Mouse (Mus musculus) forebrain, embryonic 11.5 days (tissue): Measurements from ENCODE around the gene Ereg. TPM values are rescaled to one million over a fixed set of nuclear protein-coding genes. Genes with fewer than 3 reads are reported as not detected.

Source experiments
- ATAC-seq: fragments of 200-750 bp; cut with Nextera tagmentation; replicated peaks from 2 replicates; pipeline ENCODE4 v1.8.0; 2017; ENCODE audit warnings: moderate TSS enrichment; ENCODE audit not compliant: low FRiP score
- DNase-seq: peaks from one replicate; pipeline ENCODE4 v3.0.0-alpha.2; 2017; ENCODE audit warnings: low spot score
- H3K27ac ChIP-seq: fragments of 300-500 bp; sonication (generic); 2 replicates; pipeline ENCODE4 v1.5.1; 2014; ENCODE audit warnings: low read depth, low read length
- H3K27me3 ChIP-seq: fragments of 300-500 bp; sonication (generic); 2 replicates; pipeline ENCODE4 v1.6.1; 2014; ENCODE audit warnings: mild to moderate bottlenecking, low read length, mixed read lengths; ENCODE audit not compliant: control insufficient read depth, insufficient read depth
- H3K36me3 ChIP-seq: fragments of 300-500 bp; sonication (generic); 2 replicates; pipeline ENCODE4 v1.6.1; 2014; ENCODE audit warnings: mild to moderate bottlenecking, low read length, moderate library complexity, mixed read lengths; ENCODE audit not compliant: control insufficient read depth, insufficient read depth
- H3K4me1 ChIP-seq: fragments of 300-500 bp; sonication (generic); replicated peaks from 2 replicates; pipeline ENCODE4 v1.6.1; 2014; ENCODE audit warnings: low read length, mixed read lengths; ENCODE audit not compliant: control insufficient read depth, insufficient read depth
- H3K4me2 ChIP-seq: fragments of 300-500 bp; sonication (generic); 2 replicates; pipeline ENCODE4 v1.6.1; 2014; ENCODE audit warnings: low read depth, mild to moderate bottlenecking, low read length, moderate library complexity, mixed read lengths; ENCODE audit not compliant: severe bottlenecking
- H3K4me3 ChIP-seq: fragments of 300-500 bp; sonication (generic); 2 replicates; pipeline ENCODE4 v1.5.1; 2014; ENCODE audit warnings: low read depth, low read length
- H3K9ac ChIP-seq: fragments of 300-500 bp; sonication (generic); 2 replicates; pipeline ENCODE4 v1.6.1; 2014; ENCODE audit warnings: low read length
- H3K9me3 ChIP-seq: fragments of 300-500 bp; sonication (generic); 2 replicates; pipeline ENCODE4 v1.6.1; 2016; ENCODE audit warnings: low read length, mixed read lengths; ENCODE audit not compliant: control insufficient read depth
- WGBS: fragments of 180-500 bp; shearing (Covaris S2); extraction: QIAGEN DNeasy Blood & Tissue Kit; methylation state at CpG from one replicate; pipeline ENCODE4 v1.1.7; 2014; 5-methylcytosine and 5-hydroxymethylcytosine counted together
- polyA plus RNA-seq: library from polyadenylated mRNA; unstranded; fragments of >200 nt; fragmentation: Nextera tagmentation; extraction: Ambion mirVana; gene quantifications from 2 replicates; pipeline ENCODE4 v1.2.1, GENCODE M21; 2014

Ereg gene
- polyA plus RNA-seq, 1 experiment from 2014 or later, result not detected

DNA sequence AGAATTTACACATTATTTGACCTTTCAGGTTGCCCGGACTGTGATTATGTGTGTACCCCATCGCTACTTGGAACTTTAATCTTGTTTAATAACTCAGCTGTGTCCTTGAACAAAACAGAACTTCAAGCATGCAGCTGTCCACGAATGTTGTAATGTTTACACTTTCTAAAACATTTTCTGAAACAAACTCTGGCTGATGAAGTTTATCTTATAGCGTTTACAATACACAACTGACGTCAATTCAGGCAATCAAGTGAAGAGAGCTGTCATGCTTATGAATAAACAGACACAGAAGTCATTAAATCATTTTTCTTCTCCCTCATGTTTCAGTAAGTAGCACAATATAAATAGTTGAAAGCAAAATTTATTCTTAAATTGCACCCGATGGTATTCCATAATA, 26.4 kb upstream of the Ereg start:
- H3K9ac ChIP-seq, result no peak overlapping the region
- H3K27me3 ChIP-seq, result no peaks in the 10 kb centered on the region
- H3K36me3 ChIP-seq, result no peaks in the 10 kb centered on the region
- 85% methylated on average over 6 of the region's 6 CpGs for WGBS
- no peak for DNase-seq
- no peaks in the 10 kb centered on the region for H3K4me1 ChIP-seq
- no peaks in the 10 kb centered on the region for H3K9me3 ChIP-seq
- ATAC-seq, result no peak
- no peak overlapping the region for H3K4me2 ChIP-seq
- H3K4me3 ChIP-seq, result no peak overlapping the region
- H3K27ac ChIP-seq, result no peak overlapping the region

DNA sequence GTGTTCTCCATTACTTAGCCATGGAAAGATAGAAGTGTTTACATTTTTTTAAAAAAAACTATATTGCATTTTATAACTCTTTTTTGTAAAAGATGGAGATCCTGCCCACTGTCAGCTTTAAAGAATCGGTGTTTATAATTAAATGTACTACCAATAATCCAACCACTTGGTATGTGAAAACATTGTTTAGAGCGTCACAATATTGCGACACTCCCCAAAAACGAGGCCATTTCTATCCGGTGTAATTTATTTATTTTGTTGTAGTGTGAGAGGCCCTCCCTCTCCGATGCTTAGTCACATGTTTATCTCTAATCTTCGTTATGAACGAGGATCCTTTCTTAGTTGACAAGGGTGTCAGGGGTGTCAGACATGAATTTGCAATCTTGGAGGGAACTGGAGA, 26.0 kb upstream of the Ereg start:
- DNase-seq, result no peak
- Histone ChIP-seq H3K27me3 (no peaks in the 10 kb centered on the region), H3K27ac (no peak overlapping the region), H3K36me3 (no peaks in the 10 kb centered on the region), H3K9me3 (no peaks in the 10 kb centered on the region), H3K4me3 (no peak overlapping the region), H3K4me2 (no peak overlapping the region), H3K4me1 (no peaks in the 10 kb centered on the region), H3K9ac (no peak overlapping the region)
- ATAC-seq, result no peak
- 88% methylated on average over 8 of the region's 8 CpGs for WGBS

DNA sequence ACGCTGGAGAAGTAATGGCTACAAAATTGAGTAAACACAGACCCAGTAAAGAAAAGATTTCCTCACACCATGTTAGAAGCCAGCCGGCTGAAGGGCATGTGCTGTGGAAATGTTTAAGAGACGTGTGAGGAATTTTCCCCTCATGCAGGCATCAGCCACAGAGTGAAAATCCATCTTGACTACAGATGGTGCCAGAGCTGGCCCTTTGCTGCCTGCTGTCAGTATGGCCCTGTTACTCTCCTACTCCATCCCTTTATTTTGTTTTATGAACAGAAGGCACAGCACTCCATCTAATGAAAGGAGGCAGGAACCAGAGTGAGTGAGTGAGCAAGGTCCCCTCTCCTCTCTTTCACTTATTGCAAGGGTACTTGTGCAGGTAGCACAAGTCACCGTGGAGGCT, 2.1 kb upstream of the Ereg start:
- DNase-seq, result no peak
- Histone ChIP-seq H3K4me3 (no peak overlapping the region), H3K36me3 (no peaks in the 10 kb centered on the region), H3K27me3 (peaks cover 8% of the 10 kb centered on the region), H3K9me3 (no peaks in the 10 kb centered on the region), H3K4me1 (no peaks in the 10 kb centered on the region), H3K27ac (no peak overlapping the region), H3K4me2 (no peak overlapping the region), H3K9ac (no peak overlapping the region)
- ATAC-seq, result no peak
- WGBS, result 89% methylated on average over 4 of the region's 4 CpGs

DNA sequence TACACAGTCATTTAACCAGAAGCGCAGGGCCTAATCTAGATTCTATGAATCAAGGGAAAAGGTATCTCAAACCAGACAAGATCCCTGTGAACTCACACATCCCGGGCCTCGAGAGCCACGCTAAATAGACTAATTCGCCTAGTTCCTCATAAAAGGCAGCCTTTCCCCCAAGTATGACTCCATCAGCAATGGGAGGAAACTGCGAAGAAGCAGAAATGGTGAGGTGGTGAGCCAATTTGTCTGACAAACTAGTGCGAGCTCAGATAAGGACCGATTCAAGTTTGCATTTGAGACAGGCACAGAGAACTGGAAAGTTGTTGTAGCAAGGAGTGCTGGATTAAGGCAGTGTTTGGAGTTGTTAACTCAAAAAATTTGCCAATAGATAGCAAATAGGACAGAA, 796 bp upstream of the Ereg start:
- no peaks in the 10 kb centered on the region for H3K36me3 ChIP-seq
- DNase-seq, result no peak
- 84% methylated on average over 8 of the region's 8 CpGs for WGBS

DNA sequence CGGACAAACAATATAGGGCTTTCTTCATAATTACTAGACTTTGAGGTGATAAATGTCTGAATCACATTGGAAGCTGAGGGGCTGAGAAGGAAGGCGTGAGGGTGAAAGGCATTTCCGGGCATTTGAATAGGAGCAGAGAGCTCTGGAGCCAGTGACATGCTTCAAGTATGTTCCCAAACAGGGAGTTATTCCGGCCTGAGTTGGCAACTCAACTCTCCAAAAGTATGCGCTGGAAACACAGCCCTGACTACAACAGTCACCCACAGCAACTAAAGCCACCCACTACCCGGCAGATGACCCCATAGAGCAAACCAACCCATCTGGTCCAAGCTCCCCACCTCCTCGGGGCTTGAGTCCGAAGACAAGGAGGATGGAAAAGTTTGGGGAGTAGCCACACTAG, 396 bp upstream of the Ereg start:
- no peaks in the 10 kb centered on the region for H3K36me3 ChIP-seq
- peak overlapping the region; percentile 29; the same call in 1 of the 2 replicates for H3K4me3 ChIP-seq
- no peak overlapping the region for H3K27ac ChIP-seq
- H3K4me1 ChIP-seq, result no peaks in the 10 kb centered on the region
- ATAC-seq (no peak), DNase-seq (peak; percentile 50)
- H3K9ac ChIP-seq, result peak overlapping the region; percentile 43; the same call in 1 of the 2 replicates
- peaks cover 8% of the 10 kb centered on the region for H3K27me3 ChIP-seq
- WGBS, result 42% methylated on average over 8 of the region's 8 CpGs
- H3K4me2 ChIP-seq, result peak overlapping the region; percentile 68
- no peaks in the 10 kb centered on the region for H3K9me3 ChIP-seq

More for the DNA sequence above, 796 bp upstream of the Ereg start:
- H3K4me3 ChIP-seq, result no peak overlapping the region
- H3K9ac ChIP-seq, result no peak overlapping the region
- no peaks in the 10 kb centered on the region for H3K4me1 ChIP-seq
- no peak overlapping the region for H3K4me2 ChIP-seq
- H3K27me3 ChIP-seq, result peaks cover 8% of the 10 kb centered on the region
- no peak for ATAC-seq
- no peak overlapping the region for H3K27ac ChIP-seq
- H3K9me3 ChIP-seq, result no peaks in the 10 kb centered on the region

DNA sequence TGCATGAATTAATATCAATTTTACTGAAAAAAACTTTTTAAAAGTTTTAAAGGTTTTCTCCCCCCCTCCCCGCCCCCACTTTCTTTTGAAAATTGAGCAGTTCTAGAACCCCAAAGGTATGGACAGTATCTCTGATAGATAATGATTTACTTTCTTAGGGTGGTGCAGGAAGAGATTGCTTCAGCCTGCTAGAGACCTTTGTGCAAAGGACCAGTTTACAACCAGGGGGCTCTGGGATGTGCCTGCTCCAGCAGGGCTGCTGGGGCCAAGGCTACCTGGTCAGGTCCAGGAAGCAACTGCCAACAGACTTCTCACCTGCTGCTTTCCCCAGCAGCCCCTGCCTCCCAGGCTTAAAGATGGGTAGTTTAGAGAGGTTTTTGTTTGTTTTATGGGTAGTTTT, 599 bp downstream of the Ereg start:
- H3K9ac ChIP-seq, result no peak overlapping the region
- WGBS, result 47% methylated on average over 1 of the region's 1 CpGs
- peak; percentile 53; the same call in 1 of the 2 replicates for ATAC-seq
- H3K4me3 ChIP-seq, result no peak overlapping the region
- H3K36me3 ChIP-seq, result no peaks in the 10 kb centered on the region
- no peak for DNase-seq
- H3K27me3 ChIP-seq, result peaks cover 8% of the 10 kb centered on the region
- no peak overlapping the region for H3K27ac ChIP-seq
- H3K4me1 ChIP-seq, result no peaks in the 10 kb centered on the region
- peak overlapping the region; percentile 68; the same call in 1 of the 2 replicates for H3K4me2 ChIP-seq
- no peaks in the 10 kb centered on the region for H3K9me3 ChIP-seq

DNA sequence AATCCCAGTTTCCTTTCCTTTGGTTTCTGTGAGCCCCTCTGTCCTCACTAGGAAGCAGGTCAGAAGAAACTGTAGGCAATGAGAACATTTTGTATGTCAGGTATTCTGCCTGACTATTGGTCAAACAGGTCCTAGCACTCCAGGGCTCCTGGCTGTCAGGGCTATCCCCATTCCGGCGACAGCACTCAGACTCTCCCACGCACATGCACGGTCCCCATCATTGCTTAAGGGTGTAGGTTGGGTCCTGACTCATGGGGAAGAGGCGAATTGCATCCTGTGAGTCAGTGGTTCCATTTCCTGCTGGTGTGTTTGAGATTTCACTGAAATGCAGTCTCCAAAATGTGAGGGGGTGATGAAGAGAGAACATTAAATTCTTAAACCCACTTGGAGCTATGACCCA, 8.6 kb downstream of the Ereg start:
- WGBS, result 89% methylated on average over 5 of the region's 5 CpGs
- no peak for ATAC-seq

DNA sequence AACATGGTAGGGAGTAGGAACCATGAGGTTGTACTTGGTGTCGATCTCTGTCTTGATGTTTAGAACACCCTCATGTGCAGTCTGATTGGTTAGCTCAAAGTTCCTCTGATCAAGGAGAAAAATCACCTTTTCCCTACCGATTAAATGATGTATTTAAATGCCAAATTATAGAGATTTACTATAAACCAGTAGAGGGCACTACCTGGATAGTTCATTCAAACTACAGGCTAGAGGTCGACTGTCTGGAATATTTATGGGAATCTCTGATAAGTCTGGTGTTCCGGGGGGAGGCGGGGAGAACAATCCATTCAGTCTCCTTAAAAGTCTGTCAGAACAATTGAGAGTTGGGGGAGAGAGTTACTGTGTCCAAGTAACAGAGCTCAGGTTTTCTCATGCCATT, 10.9 kb downstream of the Ereg start:
- ATAC-seq, result no peak
- Histone ChIP-seq H3K9ac (no peak overlapping the region), H3K27ac (no peak overlapping the region), H3K27me3 (no peaks in the 10 kb centered on the region), H3K9me3 (no peaks in the 10 kb centered on the region), H3K4me3 (no peak overlapping the region), H3K4me2 (no peak overlapping the region), H3K36me3 (no peaks in the 10 kb centered on the region), H3K4me1 (no peaks in the 10 kb centered on the region)
- DNase-seq, result no peak
- 82% methylated on average over 5 of the region's 5 CpGs for WGBS

More for the DNA sequence above, 8.6 kb downstream of the Ereg start:
- H3K27me3 ChIP-seq, result no peaks in the 10 kb centered on the region
- H3K36me3 ChIP-seq, result no peaks in the 10 kb centered on the region
- no peak overlapping the region for H3K4me3 ChIP-seq
- no peaks in the 10 kb centered on the region for H3K4me1 ChIP-seq
- no peak overlapping the region for H3K27ac ChIP-seq
- H3K9me3 ChIP-seq, result no peaks in the 10 kb centered on the region
- H3K9ac ChIP-seq, result no peak overlapping the region
- no peak overlapping the region for H3K4me2 ChIP-seq
- no peak for DNase-seq

DNA sequence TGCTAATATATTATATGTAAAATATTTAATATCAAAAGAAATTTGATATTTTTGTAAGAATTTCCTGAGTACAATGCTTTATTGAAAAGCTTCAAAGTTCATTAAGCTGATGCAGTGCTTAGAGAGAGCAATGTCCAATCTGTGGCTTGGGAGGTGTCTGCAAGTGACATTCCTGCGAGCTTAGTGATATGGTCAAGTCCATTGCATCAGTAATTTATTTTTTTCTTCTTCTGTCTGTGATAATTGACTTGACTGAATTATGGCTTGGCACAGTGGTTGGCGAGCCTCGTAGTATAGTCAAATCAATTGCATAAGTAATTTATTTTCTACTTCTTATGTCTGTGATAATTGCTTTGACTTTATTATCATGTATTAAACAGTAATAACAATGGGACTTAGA, 15.9 kb downstream of the Ereg start:
- no peaks in the 10 kb centered on the region for H3K36me3 ChIP-seq
- H3K9ac ChIP-seq, result no peak overlapping the region
- no peaks in the 10 kb centered on the region for H3K27me3 ChIP-seq
- no peak overlapping the region for H3K27ac ChIP-seq
- WGBS, result 91% methylated on average over 3 of the region's 3 CpGs
- no peaks in the 10 kb centered on the region for H3K4me1 ChIP-seq
- no peaks in the 10 kb centered on the region for H3K9me3 ChIP-seq
- no peak overlapping the region for H3K4me2 ChIP-seq
- no peak overlapping the region for H3K4me3 ChIP-seq
- no peak for ATAC-seq
- no peak for DNase-seq
